Mouse (Mus musculus): ENCODE results near the gene H2-Ab1. TPM values are rescaled to one million over a fixed set of nuclear protein-coding genes. Genes with fewer than 3 reads are reported as not detected.
"Not testable (repeated sequence)": the region's sequence is repeated elsewhere in the genome, so short reads cannot be mapped to it uniquely, and the experiment has no call there.

H2-Ab1 gene
- polyA plus RNA-seq, 1 experiment, result 1,609 TPM

- TF ChIP-seq POLR2A (IDR thresholded peaks at IDR 0.05; ENCODE audit: borderline replicate concordance, low read depth, low read length) (no peak), CTCF (IDR thresholded peaks at IDR 0.05; ENCODE audit: low read depth, low read length) (no peak)
- peaks cover 16% of the 10 kb centered on the region for H3K4me1 ChIP-seq (ENCODE audit: control insufficient read depth, insufficient read depth, low read length)
- peak overlapping the region; percentile 83 for H3K4me3 ChIP-seq (ENCODE audit: insufficient read depth, low read length)
- no peak overlapping the region for H3K27ac ChIP-seq (ENCODE audit: insufficient read depth, low read depth, low read length)
Measured at GRCm38 (mm10) chr17:34309683-34310385, 52.3 kb downstream of the H2-Ab1 start.

- peaks cover 16% of the 10 kb centered on the region for H3K4me1 ChIP-seq (ENCODE audit: control insufficient read depth, insufficient read depth, low read length)
- not testable (repeated sequence) for H3K4me3 ChIP-seq (ENCODE audit: insufficient read depth, low read length); H3K27ac ChIP-seq (ENCODE audit: insufficient read depth, low read depth, low read length)
Measured at GRCm38 (mm10) chr17:34310526-34310925, 53.0 kb downstream of the H2-Ab1 start.

DNA sequence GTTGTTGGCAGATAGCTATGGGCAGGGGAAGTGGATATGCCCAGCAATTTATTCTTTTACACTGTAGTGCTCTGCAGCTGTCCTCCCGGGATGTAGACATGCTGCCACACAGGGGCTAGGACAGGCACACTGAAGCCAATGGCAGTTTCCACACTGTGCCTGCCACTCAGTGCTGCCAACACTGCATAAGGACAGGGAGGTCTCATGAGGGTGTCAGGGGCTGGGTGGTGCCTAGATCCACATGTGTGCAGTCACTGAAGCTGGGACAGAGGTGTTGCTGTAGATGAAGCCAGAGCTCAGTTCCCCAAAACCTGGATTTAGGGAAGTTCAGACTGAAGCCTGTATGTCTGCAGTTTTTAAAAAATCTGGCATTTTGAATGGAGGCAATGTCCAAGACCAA lies 54.7 kb downstream of the H2-Ab1 start:
- no peak for TF ChIP-seq CTCF (IDR thresholded peaks at IDR 0.05; ENCODE audit: low read depth, low read length)
- no peak for TF ChIP-seq POLR2A (IDR thresholded peaks at IDR 0.05; ENCODE audit: borderline replicate concordance, low read depth, low read length)
- Histone ChIP-seq H3K27ac (ENCODE audit: insufficient read depth, low read depth, low read length) (no peak overlapping the region), H3K4me3 (ENCODE audit: insufficient read depth, low read length) (no peak overlapping the region), H3K4me1 (ENCODE audit: control insufficient read depth, insufficient read depth, low read length) (peaks cover 26% of the 10 kb centered on the region)

GRCm38 (mm10) chr17:34313393-34313792 lies 55.9 kb downstream of the H2-Ab1 start:
- TF ChIP-seq CTCF (IDR thresholded peaks at IDR 0.05; ENCODE audit: low read depth, low read length) (peak; percentile 41; the same call in 1 of the 2 replicates), POLR2A (IDR thresholded peaks at IDR 0.05; ENCODE audit: borderline replicate concordance, low read depth, low read length) (no peak)
- no peak overlapping the region for H3K4me3 ChIP-seq (ENCODE audit: insufficient read depth, low read length)
- no peak overlapping the region for H3K27ac ChIP-seq (ENCODE audit: insufficient read depth, low read depth, low read length)
- H3K4me1 ChIP-seq (ENCODE audit: control insufficient read depth, insufficient read depth, low read length), result peaks cover 29% of the 10 kb centered on the region

GRCm38 (mm10) chr17:34314286-34314685 lies 56.8 kb downstream of the H2-Ab1 start:
- Histone ChIP-seq H3K4me3 (ENCODE audit: insufficient read depth, low read length) (no peak overlapping the region), H3K4me1 (ENCODE audit: control insufficient read depth, insufficient read depth, low read length) (peaks cover 28% of the 10 kb centered on the region), H3K27ac (ENCODE audit: insufficient read depth, low read depth, low read length) (no peak overlapping the region)
- TF ChIP-seq POLR2A (IDR thresholded peaks at IDR 0.05; ENCODE audit: borderline replicate concordance, low read depth, low read length) (no peak), CTCF (IDR thresholded peaks at IDR 0.05; ENCODE audit: low read depth, low read length) (no peak)

DNA sequence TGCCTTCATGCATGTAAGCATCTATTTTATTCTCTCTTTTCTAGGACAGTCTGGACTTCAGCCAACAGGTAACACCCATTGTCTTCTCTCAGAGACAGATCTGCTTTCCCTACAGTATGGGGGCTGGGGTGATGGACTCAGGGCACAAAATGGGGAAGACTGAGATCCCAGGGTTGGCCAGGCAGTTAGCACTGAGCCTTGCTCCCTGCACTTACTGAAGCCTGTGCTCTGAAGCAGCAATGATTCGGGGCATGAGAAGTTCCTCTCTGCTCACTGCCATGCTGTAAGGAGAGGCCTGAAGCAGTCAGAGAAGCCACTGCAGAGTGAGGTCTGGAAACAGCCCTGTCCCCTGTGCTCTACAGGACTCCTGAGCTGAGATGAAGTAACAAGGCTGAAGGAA lies 58.0 kb downstream of the H2-Ab1 start:
- no peak for TF ChIP-seq POLR2A (IDR thresholded peaks at IDR 0.05; ENCODE audit: borderline replicate concordance, low read depth, low read length)
- TF ChIP-seq CTCF (IDR thresholded peaks at IDR 0.05; ENCODE audit: low read depth, low read length), result no peak
- Histone ChIP-seq H3K27ac (ENCODE audit: insufficient read depth, low read depth, low read length) (no peak overlapping the region), H3K4me3 (ENCODE audit: insufficient read depth, low read length) (no peak overlapping the region), H3K4me1 (ENCODE audit: control insufficient read depth, insufficient read depth, low read length) (peaks cover 27% of the 10 kb centered on the region)

- Histone ChIP-seq H3K27ac (ENCODE audit: insufficient read depth, low read depth, low read length) (no peak overlapping the region), H3K4me3 (ENCODE audit: insufficient read depth, low read length) (no peak overlapping the region), H3K4me1 (ENCODE audit: control insufficient read depth, insufficient read depth, low read length) (peaks cover 26% of the 10 kb centered on the region)
- TF ChIP-seq CTCF (IDR thresholded peaks at IDR 0.05; ENCODE audit: low read depth, low read length) (no peak), POLR2A (IDR thresholded peaks at IDR 0.05; ENCODE audit: borderline replicate concordance, low read depth, low read length) (no peak)
Measured at GRCm38 (mm10) chr17:34316697-34317096, 59.2 kb downstream of the H2-Ab1 start.

DNA sequence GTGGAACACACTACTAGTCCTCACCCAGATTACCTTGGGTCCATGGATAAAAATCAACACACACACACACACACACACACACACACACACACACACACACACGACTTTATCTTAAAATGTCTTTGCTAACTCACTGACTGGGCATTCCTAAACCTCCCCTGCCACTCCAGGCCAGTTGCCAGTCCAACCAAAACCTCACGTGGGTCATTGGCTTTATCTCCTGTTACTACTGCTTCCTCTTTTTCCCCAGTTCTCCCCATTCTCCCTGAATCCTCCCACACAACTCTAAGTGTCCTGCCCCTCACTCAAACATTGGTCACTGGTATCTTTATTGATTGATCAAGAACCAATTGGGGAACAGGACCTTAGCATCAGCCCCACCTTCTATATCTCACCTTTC lies 59.8 kb downstream of the H2-Ab1 start:
- no peak overlapping the region for H3K4me3 ChIP-seq (ENCODE audit: insufficient read depth, low read length)
- peaks cover 21% of the 10 kb centered on the region for H3K4me1 ChIP-seq (ENCODE audit: control insufficient read depth, insufficient read depth, low read length)
- TF ChIP-seq CTCF (IDR thresholded peaks at IDR 0.05; ENCODE audit: low read depth, low read length) (no peak), POLR2A (IDR thresholded peaks at IDR 0.05; ENCODE audit: borderline replicate concordance, low read depth, low read length) (no peak)
- H3K27ac ChIP-seq (ENCODE audit: insufficient read depth, low read depth, low read length), result no peak overlapping the region

Other genes with a start within 250 kb of the H2-Ab1 start
- gene Ring1, start 233.0 kb upstream of the H2-Ab1 start, polyA plus RNA-seq (2012; ENCODE audit: insufficient read depth, insufficient read length, missing spikeins), result 22.8 and 22.9 TPM in 2 replicates
- 64.2 and 78.0 TPM in 2 replicates for gene H2-Ke6, start 229.6 kb upstream of the H2-Ab1 start, polyA plus RNA-seq (2012; ENCODE audit: insufficient read depth, insufficient read length, missing spikeins)
- 62.3 and 70.1 TPM in 2 replicates for gene Slc39a7, start 226.0 kb upstream of the H2-Ab1 start, polyA plus RNA-seq (2012; ENCODE audit: insufficient read depth, insufficient read length, missing spikeins)
- gene Rxrb, start 225.9 kb upstream of the H2-Ab1 start, polyA plus RNA-seq (2012; ENCODE audit: insufficient read depth, insufficient read length, missing spikeins), result 50.2 and 51.9 TPM in 2 replicates
- 0.51 and 0.61 TPM in 2 replicates for gene Col11a2, start 218.3 kb upstream of the H2-Ab1 start, polyA plus RNA-seq (2012; ENCODE audit: insufficient read depth, insufficient read length, missing spikeins)
- 0.88 TPM in 1 of 2 replicates, not detected in the other for gene H2-Oa, start 165.3 kb upstream of the H2-Ab1 start, polyA plus RNA-seq (2012; ENCODE audit: insufficient read depth, insufficient read length, missing spikeins)
- gene H2-DMa, start 138.1 kb upstream of the H2-Ab1 start, polyA plus RNA-seq (2012; ENCODE audit: insufficient read depth, insufficient read length, missing spikeins), result 206 and 214 TPM in 2 replicates
- gene Brd2, start 135.1 kb upstream of the H2-Ab1 start, polyA plus RNA-seq (2012; ENCODE audit: insufficient read depth, insufficient read length, missing spikeins), result 156 and 185 TPM in 2 replicates
- 3.0 and 4.9 TPM in 2 replicates for gene H2-DMb2, start 114.4 kb upstream of the H2-Ab1 start, polyA plus RNA-seq (2012; ENCODE audit: insufficient read depth, insufficient read length, missing spikeins)
- gene H2-DMb1, start 104.6 kb upstream of the H2-Ab1 start, polyA plus RNA-seq (2012; ENCODE audit: insufficient read depth, insufficient read length, missing spikeins), result 232 and 258 TPM in 2 replicates
- gene Tap1, start 70.1 kb upstream of the H2-Ab1 start, polyA plus RNA-seq (2012; ENCODE audit: insufficient read depth, insufficient read length, missing spikeins), result 56.2 and 60.8 TPM in 2 replicates
- 134 TPM in 2 replicates for gene Psmb9, start 69.9 kb upstream of the H2-Ab1 start, polyA plus RNA-seq (2012; ENCODE audit: insufficient read depth, insufficient read length, missing spikeins)
- gene Psmb8, start 60.0 kb upstream of the H2-Ab1 start, polyA plus RNA-seq (2012; ENCODE audit: insufficient read depth, insufficient read length, missing spikeins), result 201 and 204 TPM in 2 replicates
- 51.8 and 56.6 TPM in 2 replicates for gene Tap2, start 54.2 kb upstream of the H2-Ab1 start, polyA plus RNA-seq (2012; ENCODE audit: insufficient read depth, insufficient read length, missing spikeins)
- gene H2-Ob, start 18.8 kb upstream of the H2-Ab1 start, polyA plus RNA-seq (2012; ENCODE audit: insufficient read depth, insufficient read length, missing spikeins), result 1.9 and 2.0 TPM in 2 replicates
- gene H2-Aa, start 30.1 kb downstream of the H2-Ab1 start, polyA plus RNA-seq (2012; ENCODE audit: insufficient read depth, insufficient read length, missing spikeins), result 2,467 and 2,568 TPM in 2 replicates
- gene H2-Eb1, start 48.2 kb downstream of the H2-Ab1 start, polyA plus RNA-seq (2012; ENCODE audit: insufficient read depth, insufficient read length, missing spikeins), result 1,267 and 1,387 TPM in 2 replicates
- gene H2-Eb2, start 68.0 kb downstream of the H2-Ab1 start, polyA plus RNA-seq (2012; ENCODE audit: insufficient read depth, insufficient read length, missing spikeins), result 0.31 TPM in 1 of 2 replicates, not detected in the other
- gene Btnl2, start 97.1 kb downstream of the H2-Ab1 start, polyA plus RNA-seq (2012; ENCODE audit: insufficient read depth, insufficient read length, missing spikeins), result 0.41 and 0.71 TPM in 2 replicates
- not detected in 2 replicates for gene Btnl1, start 119.4 kb downstream of the H2-Ab1 start, polyA plus RNA-seq (2012; ENCODE audit: insufficient read depth, insufficient read length, missing spikeins)
- gene BC051142, start 141.1 kb downstream of the H2-Ab1 start, polyA plus RNA-seq (2012; ENCODE audit: insufficient read depth, insufficient read length, missing spikeins), result 0.95 TPM in 1 of 2 replicates, not detected in the other
- gene Btnl4, start 219.6 kb downstream of the H2-Ab1 start, polyA plus RNA-seq (2012; ENCODE audit: insufficient read depth, insufficient read length, missing spikeins), result not detected in 2 replicates

Data from bone marrow macrophage, adult 2 months (primary cell).